Mouse (Mus musculus) heart, postnatal 25 days (tissue): ENCODE results near the gene Ncam1. TPM values are rescaled to one million over a fixed set of nuclear protein-coding genes. Genes with fewer than 3 reads are reported as not detected.

ENCODE experiments used
- DNase-seq: peaks from one replicate; pipeline ENCODE4 v3.0.0; 2022; ENCODE audit warnings: low spot score
- intact Hi-C: fragments of 180-260 bp; cut with DNase I; formaldehyde crosslinking; loops from one replicate; pipeline ENCODE4 v1.15.1; 2025
- total RNA-seq, 2 experiments: library from RNA; stranded (reverse); gene quantifications; 2 replicates each; pipeline ENCODE4 v1.2.3; 2021

Ncam1 gene
- total RNA-seq, 2 experiments from 2014 or later = 6.7 to 7.7 TPM

GRCm38 (mm10) chr9:49528026-49528425, 270.7 kb downstream of the Ncam1 start:
- no peak for DNase-seq
- intact Hi-C loops = no loop called here

DNA sequence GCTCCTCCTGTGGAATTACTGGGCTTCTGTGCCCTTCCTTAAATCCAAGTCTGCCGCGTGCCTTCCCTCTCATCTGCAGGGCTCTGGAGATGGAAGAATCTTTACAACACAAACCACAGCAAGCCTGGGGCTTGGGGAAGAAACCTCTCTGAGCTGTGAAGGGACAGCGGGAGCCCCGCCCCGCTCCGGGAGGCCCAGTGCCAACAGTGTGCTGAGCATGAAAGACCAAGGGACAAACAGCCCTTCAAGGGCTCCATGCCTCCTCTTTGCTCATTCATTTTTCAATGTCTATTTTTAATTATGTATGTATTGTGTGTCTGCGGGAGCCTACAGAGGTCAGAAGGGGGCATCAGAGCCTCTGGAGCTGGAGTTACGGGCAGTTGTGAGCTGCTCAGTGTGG, 271.4 kb downstream of the Ncam1 start:
- no peak for DNase-seq
- intact Hi-C loops = no loop called here

- intact Hi-C loops = no loop called here
- no peak for DNase-seq
Measured at GRCm38 (mm10) chr9:49524721-49525120, 274.0 kb downstream of the Ncam1 start.

GRCm38 (mm10) chr9:49523881-49524280, 274.8 kb downstream of the Ncam1 start:
- DNase-seq = no peak
- intact Hi-C loops = no loop called here

GRCm38 (mm10) chr9:49514306-49514705, 284.4 kb downstream of the Ncam1 start:
- DNase-seq = no peak
- intact Hi-C loops = no loop called here

DNA sequence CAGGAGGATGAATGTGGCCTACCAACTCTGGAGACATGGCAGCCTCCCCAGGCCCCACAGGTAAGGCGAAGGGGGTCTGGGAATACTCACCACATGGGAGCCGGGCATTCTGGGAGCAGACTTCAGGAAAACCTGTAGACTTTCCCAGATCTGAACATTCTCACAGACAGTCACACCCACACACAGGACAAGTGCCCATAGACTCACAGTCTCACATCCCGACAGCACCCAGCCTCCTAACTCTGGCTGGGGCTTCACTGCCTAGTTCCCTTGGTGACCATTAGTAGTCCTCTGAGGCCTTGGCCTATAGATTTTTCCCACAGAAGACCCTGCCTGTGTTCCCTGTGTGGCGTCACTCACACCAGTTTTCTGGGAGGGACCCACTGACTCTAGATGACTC, 288.1 kb downstream of the Ncam1 start:
- no peak for DNase-seq
- intact Hi-C loops = no loop called here

DNA sequence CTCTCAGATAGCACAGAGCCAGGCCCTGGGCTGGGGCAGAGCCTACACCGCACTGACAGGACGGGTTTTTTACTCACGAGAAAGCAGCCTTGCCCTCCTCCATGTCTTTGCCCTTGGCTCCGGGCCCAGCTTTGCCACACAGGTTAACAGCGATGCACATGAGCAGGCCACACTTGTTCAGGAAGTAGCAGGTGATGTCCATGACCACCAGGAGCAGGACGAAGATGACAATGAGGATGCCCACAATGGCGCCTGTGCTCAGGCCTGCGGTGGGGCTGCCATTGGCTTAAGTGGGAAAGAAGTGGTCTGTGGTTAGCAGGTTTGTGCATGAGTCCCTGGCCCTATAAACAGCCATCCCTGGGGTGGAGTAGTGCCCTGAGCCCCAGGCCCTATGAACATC, 289.1 kb downstream of the Ncam1 start:
- no peak for DNase-seq
- intact Hi-C loops = no loop called here

- intact Hi-C loops = no loop called here
- no peak for DNase-seq
Measured at GRCm38 (mm10) chr9:49509094-49509493, 289.6 kb downstream of the Ncam1 start.

- no peak for DNase-seq
- intact Hi-C loops = no loop called here
Measured at GRCm38 (mm10) chr9:49507829-49508585, 290.7 kb downstream of the Ncam1 start.

DNA sequence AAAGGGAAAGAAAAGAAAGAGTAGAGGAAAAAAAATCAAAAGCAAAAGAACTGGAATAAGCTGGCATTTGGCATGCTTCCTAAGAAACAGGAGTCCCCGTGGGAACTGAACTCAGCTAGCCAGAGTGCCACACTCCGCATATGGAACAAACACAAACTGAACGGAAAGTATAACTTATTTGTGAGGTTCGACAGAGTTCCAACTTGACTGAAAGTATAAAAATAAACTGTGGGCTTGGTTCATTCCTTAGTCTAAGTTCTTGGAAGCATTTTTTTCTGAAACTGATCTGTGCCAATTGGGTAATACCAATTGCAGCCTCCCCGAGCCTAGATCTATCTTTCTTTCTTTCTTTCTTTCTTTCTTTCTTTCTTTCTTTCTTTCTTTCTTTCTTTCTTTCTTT, 294.1 kb downstream of the Ncam1 start:
- intact Hi-C loops = no loop called here
- no peak for DNase-seq

DNA sequence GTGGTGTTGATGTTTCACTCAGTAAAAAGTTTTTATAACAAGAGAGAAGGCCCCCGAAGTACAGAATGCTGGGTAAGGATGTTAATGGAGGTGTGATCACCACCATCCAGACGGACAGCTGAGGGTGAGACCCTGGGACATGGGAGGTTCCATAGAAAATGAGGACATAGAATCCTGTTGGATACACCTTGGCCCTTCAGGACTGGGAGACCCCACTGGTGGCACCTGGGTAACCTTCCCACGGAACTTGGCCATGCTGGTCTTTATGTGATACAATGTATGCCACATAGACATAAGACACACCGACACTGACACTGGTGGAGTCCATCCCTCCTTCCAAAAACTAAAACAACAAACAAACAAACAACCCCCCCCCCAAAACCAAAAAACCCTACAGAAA, 296.5 kb downstream of the Ncam1 start:
- DNase-seq = no peak
- intact Hi-C loops = no loop called here

DNA sequence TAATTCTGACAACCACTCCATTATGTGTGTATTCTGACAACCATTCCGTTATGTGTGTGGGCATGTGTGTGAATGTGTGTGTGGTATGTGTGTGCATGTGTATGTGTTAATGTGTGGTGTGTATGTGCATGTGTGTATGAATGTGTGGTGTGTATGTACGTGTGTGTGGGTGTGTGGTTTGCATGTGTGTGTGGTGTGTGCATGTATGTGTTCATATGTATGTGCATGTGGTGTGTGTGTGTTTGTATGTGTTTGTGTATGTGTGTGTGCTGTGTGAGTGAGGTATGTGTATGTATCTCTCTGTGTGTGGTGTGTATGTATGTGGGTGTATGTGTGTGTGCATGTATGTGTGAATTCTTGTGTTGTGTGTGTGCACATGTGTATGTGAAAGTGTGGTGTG, 298.8 kb downstream of the Ncam1 start:
- intact Hi-C loops = loop anchor here (5.0 kb wide), 1 partner anchor 1027 kb away; the partner anchor contains the start of gene Pts
- no peak for DNase-seq

DNA sequence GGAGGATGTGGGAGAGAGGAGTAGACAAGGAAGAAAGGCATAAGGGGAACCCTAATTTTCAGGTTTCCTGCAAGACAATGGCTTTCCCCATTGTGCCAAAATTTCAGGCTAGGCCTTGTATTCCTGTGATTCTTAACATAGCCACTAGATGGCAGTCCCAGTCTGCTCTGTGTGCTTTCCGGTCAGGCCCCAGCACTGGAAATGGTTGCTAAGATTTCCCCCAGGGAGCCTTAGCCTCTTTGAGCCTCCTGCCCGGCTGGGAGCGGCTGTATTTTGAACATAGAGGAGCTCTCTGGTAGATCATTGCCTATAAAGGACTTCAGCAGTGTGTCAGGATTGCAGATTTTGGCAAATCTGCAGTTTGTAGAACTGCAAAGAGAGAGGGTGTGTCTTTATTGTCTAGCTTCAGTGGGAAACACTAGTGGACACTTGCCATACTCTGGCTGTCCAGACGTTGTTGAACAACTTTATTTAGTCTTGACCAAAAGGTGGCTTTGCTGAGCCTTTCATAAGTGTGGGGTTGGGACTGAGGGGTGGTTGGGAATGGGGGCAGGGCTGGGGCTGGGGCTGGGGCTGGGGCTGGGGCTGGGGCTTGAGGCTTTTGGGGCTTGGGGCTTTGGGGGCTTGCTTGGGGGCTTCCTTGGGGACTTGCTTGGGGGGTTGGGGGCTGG, 304.6 kb downstream of the Ncam1 start:
- intact Hi-C loops = loop anchor here (1.0 to 2.0 kb wide), 2 partner anchors 678 to 945 kb away; no protein-coding TSS in a partner anchor
- DNase-seq = peak; percentile 20

DNA sequence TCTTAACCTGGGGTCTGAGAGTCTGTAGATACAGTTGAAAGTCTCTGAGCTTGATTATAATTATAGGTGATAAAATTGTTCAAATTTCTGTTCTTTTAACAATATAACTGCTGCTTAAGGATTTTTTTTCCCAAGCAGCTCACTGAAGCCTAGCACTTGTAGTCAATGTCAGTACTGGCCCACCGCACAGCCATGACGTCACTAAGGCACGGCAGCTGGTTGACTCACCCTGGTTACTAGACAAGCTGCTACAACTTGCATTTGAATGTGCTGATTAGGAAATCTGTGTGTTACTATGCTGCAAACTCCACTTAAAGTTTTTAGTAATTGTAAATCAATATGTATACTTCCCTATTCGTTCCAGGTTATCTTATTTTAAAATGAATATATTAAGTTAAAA, 308.1 kb downstream of the Ncam1 start:
- intact Hi-C loops = no loop called here
- DNase-seq = no peak

GRCm38 (mm10) chr9:49488912-49489895, 309.5 kb downstream of the Ncam1 start:
- intact Hi-C loops = loop anchor here (1.0 kb wide), 2 partner anchors 242 to 408 kb away; partner anchors contain the start of gene Tmprss5
- peak; percentile 42 for DNase-seq

DNA sequence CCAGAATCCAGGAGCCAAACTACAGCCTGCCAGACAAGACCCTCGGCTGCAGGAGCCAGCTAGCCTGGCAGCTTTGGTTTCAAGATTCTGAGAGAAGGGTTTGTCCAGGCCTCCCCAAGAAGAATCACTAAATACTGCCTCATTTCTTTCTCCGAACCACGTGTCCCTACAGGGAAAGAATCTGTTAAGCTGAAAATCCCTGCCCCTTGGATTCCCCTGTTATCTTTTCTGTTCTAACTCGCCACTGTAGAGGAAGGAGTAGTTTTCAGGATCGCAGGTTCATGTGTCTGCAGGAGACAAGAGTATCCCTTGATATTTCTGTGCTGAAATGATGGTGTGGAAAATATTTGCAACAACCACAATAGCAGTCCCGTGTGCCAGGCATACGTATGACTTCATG, 310.5 kb downstream of the Ncam1 start:
- intact Hi-C loops = no loop called here
- DNase-seq = no peak

DNA sequence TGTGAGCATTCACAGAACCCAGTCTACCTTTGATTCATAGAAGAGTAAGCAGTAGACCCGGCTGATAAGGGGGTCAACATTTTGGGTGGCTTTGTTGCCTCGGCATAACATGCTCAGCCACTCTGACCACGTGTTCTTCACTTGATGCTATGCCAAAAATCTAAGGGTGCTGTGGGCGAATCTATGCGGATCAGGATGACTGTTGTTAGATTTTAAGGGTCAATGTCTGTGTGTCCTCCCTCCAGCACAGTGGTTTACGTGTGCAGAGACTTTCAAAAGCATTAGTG, 311.1 kb downstream of the Ncam1 start:
- intact Hi-C loops = no loop called here
- DNase-seq = no peak

DNA sequence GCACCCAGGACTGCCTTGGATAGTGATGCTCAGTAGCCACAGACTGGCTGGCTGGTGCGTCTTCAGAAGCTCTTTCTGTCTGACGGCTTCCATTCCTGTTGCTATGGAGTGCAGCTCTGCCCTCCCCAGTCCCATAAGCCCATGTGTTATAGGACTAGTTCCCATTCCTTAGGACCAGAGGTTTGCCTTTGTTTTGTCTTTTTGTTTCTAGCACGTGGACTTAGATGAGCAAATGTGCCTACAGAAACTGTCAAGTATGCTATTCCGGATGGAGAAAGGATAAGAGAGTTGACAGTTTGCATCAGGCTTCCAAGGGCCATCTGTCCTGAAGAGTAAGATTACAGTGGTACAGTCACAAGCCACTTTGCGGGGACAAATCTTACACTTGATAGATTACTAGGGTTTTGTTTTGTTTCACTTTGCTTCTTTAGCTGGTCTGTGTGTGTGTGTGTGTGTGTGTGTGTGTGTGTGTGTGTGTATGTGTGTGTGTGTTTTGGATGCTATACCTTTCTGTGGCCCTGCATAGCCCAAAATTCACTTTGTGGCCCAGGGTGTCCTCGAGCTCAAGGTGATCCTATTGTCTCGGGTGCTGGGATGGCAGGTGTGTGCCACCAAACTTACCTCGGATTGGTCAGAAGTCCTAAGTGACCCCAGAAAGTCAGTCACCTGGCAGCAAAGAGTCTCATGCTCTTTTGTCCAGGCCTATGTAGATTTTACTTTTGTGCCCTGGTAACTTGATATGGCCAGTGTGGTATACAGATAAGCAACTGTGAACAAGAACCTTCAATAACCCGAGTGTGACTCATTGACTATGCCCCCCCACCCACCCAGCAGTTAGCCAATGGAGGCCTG, 311.7 kb downstream of the Ncam1 start:
- intact Hi-C loops = no loop called here
- DNase-seq = no peak

DNA sequence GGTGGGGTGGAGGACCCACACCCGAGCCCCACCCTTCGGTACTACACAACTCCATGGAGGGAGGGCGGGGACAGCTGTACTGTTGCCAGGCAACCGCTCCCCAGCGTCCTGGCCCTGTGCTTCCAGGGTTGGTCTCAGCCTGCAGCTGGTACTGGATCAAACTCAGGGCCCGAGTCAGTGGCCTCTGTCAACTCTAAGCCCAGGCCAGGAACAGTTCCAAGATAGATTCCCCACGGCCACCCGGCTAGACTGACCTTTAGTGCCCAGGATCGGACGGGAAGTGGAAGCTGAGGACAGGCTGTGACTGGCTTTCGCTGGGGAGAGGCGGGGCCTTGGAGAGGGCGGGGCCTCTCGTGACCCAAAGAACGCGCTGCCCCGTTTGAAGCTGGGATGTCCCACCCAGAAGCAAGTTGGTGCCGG, 312.8 kb downstream of the Ncam1 start, which contains the start of gene Ttc12:
Ttc12 (minus strand) TSS at position 334 of the 420 bp plus-strand sequence.
- peak; percentile 83 for DNase-seq
- intact Hi-C loops = no loop called here
